Mouse (Mus musculus): Measurements from ENCODE around the gene Sgf29. TPM values are rescaled to one million over a fixed set of nuclear protein-coding genes. Genes with fewer than 3 reads are reported as not detected.

Sgf29 gene
- total RNA-seq, 2 experiments from 2014 or later: 40.1 to 74.6 TPM

GRCm38 (mm10) chr7:126636733-126637520, 12.2 kb upstream of the Sgf29 start:
- peak; percentile 91 for ATAC-seq (replicated peaks; ENCODE audit: poor library complexity)

DNA sequence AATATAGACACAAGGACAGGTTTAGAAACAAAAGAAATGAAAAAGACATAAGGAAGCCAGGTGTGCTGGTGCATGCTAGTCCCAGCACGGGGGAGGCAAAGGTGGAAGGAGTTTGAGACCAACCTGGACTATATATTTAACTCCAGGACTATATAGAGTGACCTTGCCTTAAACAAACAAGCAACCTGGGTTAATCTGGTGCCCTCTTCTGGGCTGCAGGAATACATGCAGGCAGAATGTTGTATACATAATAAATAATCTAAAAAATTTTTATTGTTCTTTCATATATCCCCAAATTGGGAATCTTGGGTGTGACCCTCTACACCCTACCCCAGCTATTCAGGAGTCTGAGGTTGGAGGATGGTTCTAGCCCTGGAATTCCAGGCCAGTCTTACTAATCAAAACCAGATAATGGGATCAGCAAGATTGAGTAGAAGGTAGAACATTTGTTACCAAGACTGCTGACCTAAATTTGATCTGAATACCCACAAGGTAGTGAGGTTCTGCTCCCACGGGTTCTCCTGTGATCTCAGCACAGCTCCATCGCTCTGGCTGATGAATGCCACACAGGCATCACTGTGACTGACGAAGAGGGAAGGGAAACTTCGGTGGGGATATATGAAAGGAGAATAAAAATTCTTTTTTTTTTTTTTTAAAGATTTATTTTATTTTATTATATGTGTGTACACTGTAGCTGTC, 6.4 kb upstream of the Sgf29 start:
- peak; percentile 23; the same call in 1 of the 2 replicates for ATAC-seq (replicated peaks; ENCODE audit: poor library complexity)

- peak; percentile 11; the same call in 1 of the 2 replicates for ATAC-seq (replicated peaks; ENCODE audit: poor library complexity)
Measured at GRCm38 (mm10) chr7:126643244-126643617, 5.9 kb upstream of the Sgf29 start.

DNA sequence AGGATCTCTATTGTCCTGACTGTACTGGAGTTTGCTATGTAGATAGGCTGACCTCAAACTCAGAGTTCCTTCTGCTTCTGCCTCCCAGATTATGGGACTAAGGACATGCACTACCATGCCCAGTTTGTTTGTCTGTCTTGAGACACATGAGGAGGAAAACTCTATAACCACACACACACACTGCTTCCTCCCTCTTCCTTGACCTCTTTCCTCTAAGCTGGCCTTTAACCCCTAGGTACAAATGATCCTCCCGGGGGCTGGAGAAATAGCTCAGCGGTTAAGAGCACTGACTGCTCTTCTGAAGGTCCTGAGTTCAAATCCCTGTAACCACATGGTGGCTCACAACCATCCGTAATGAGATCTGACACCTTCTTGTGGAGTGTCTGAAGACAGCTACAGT, 4.8 kb upstream of the Sgf29 start:
- ATAC-seq (replicated peaks; ENCODE audit: poor library complexity): no peak

- ATAC-seq (replicated peaks; ENCODE audit: poor library complexity): no peak
Measured at GRCm38 (mm10) chr7:126644914-126645313, 4.2 kb upstream of the Sgf29 start.

- ATAC-seq (replicated peaks; ENCODE audit: poor library complexity): no peak
Measured at GRCm38 (mm10) chr7:126645708-126646107, 3.4 kb upstream of the Sgf29 start.

DNA sequence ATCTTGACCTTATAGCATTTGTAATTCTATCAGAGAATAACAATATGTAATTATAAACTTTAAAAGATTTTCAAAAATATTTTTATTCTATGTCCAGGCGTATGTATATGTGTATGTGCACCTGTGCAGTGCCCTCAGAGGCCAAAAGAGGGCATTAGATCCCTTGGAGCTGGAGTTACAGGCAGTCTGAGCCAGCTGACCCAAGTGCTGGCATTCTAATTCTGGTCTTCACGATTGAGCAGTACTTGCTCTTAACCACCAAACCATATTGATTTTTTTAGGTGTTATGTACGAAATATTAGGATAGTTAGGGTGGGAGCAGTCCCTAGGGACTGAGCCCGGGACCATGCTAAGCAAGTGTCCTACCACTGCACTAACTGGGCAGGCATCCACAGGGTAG, 623 bp upstream of the Sgf29 start:
- peak; percentile 36 for ATAC-seq (replicated peaks; ENCODE audit: poor library complexity)

DNA sequence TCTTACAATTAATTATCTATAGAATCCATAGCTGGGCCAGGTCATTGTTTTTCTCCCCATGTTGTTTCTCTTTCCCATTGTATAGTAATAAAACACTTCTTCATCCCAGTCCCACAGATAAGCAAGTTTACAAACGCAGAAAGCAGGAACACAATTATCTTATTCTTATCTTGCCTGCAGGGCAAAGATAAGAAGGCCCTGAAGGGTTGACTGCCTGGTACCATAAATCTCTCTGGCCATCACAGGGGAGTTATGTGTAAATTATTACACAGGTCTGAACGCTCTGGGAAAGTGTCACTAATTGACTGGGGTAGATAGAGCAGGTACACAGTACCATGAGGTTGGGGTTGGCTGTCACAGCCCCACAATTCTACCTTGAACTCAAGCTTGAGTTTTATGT, 1.7 kb downstream of the Sgf29 start:
- no peak for ATAC-seq (replicated peaks; ENCODE audit: poor library complexity)

DNA sequence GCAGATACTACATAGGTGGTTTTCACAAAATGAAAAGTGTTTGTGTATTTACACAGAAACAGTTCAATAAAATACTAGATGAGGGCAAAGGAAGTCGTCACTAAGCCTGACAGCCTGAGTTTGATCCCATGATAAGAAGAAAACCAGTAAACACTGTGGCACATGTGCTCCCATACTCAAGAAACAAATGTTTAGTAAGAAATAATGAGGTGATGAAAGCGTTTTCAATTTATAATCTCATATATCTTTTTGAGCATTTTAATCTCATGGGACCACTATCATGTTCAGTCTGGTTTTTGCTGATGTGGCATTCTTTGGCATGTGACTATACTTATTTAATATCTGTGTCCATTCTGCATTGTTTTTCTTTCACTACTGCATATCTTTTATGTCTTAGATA, 4.9 kb downstream of the Sgf29 start:
- no peak for ATAC-seq (replicated peaks; ENCODE audit: poor library complexity)

DNA sequence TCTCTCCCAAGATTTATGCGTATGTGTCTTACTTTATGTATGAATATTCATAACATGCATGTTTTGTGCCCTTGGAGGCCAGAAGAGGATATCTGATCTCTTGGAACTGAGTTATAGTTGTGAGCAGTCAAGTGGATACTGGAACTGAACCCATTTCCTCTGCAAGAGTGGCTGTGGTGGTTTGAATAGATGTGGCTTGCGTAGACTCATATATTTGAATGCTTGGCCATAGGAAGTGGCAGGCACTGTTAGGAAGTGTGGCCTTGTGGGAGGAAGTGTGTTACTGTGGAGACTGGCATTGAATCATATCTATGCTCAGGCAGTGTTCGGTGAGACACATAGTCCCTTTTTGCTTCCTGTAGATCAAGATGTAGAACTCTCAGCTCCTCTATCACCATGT, 6.6 kb downstream of the Sgf29 start:
- peak; percentile 88 for ATAC-seq (replicated peaks; ENCODE audit: poor library complexity)

DNA sequence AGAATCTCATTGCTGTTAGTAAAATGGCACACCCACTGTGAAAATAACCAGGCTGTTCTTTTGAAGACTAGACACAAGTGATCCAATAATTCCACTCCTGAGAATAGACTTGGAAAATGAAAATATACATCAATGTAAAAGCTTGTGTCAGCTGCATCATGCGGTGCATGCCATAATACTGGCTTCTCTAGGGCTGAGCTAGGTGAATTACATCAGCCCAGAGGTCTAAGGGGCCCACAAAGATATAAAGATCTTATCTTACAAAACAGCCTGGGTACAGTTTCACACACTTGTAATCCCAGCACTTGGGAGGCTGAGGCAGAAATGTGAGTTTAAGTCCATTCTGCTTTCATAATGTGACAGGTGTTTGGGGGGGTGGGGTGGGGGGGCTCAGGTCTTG, 8.4 kb downstream of the Sgf29 start:
- no peak for ATAC-seq (replicated peaks; ENCODE audit: poor library complexity)

GRCm38 (mm10) chr7:126659771-126660170, 10.7 kb downstream of the Sgf29 start:
- no peak for ATAC-seq (replicated peaks; ENCODE audit: poor library complexity)

- ATAC-seq (replicated peaks; ENCODE audit: poor library complexity): peak; percentile 22
Measured at GRCm38 (mm10) chr7:126663646-126664045, 14.5 kb downstream of the Sgf29 start.

GRCm38 (mm10) chr7:126665269-126665668, 16.2 kb downstream of the Sgf29 start:
- ATAC-seq (replicated peaks; ENCODE audit: poor library complexity): no peak

DNA sequence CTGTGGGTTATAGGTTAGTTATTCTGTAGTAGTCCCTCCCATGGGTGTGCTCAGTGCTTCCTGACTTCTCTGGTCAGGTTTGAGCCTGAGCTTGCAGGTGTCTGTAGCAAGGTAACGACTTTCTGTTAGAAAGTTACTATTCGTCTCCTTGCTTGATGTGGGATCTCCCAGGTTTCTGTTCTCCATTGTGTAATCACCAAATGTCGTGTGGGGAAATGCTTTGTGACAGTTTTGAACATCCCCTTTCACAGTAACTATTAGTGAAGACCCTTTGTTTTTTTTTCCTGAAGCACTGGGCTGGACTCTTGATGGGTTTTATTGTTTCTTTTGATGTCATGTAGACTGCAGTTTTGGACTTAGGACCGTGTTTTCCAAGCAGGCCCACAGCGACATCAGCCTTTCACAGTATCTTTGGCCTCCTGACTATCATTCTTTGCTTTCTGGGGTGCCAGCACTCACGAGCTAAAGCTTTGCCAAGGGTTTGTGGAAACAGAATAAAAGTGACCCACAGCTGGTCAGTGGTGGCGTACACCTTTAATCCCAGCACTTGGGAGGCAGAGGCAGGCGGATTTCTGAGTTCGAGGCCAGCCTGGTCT, 18.5 kb downstream of the Sgf29 start:
- ATAC-seq (replicated peaks; ENCODE audit: poor library complexity): peak; percentile 63

GRCm38 (mm10) chr7:126668452-126668851, 19.3 kb downstream of the Sgf29 start:
- ATAC-seq (replicated peaks; ENCODE audit: poor library complexity): no peak; the same call in 1 of the 2 replicates

DNA sequence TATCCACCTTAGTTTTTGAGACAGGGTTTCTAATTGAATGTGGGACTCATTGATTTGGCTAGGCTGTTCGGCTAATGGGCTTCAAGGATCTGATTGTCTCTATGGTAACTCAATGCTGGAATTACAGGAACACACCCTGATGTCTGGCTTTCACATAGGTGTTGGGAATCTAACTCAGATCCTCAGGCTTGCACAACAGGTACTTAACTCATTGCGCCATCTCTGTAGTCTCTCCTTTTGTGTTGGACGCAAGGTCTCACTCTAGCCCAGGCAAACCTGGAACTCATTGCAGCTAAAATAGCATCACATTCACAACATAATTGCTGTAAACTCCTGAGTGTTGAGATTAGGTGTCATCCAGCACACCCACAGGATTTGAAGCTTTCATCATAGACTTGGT, 21.0 kb downstream of the Sgf29 start:
- no peak for ATAC-seq (replicated peaks; ENCODE audit: poor library complexity)

GRCm38 (mm10) chr7:126672111-126672510, 23.0 kb downstream of the Sgf29 start:
- ATAC-seq (replicated peaks; ENCODE audit: poor library complexity): no peak

- ATAC-seq (replicated peaks; ENCODE audit: poor library complexity): no peak
Measured at GRCm38 (mm10) chr7:126675104-126675503, 26.0 kb downstream of the Sgf29 start.

- ATAC-seq (replicated peaks; ENCODE audit: poor library complexity): no peak
Measured at GRCm38 (mm10) chr7:126676207-126676606, 27.1 kb downstream of the Sgf29 start, which contains the start of gene Sult1a1. Sult1a1 (minus strand) TSS chr7:126676432.

DNA sequence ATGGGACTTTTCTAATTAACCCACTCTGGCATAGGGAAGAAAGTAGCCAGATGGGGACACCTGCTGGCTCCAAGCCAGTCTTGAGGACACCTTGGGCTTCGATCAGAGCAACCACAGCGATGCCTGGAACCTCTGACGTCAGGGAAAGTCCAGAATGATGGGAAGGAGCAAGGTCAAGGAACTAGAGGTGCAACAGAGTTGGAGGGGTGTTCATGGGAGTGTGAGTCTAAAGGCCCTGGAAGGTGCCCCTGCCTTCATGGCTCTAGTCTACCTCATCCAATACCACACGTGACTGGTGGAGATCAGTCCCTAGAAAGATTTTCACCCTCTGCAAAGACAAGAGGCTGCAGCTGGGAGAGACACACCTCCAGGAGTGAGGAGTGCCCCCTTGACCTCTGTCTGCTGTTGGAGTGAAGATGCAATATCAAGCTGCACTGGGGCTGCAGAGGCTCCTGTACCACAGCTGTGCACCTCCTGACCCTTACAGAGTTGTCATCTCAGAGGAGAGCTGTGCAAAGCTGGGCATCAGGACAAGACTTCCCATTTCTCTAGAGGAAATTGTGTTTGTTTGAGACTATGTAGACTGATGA, 27.6 kb downstream of the Sgf29 start:
- no peak for ATAC-seq (replicated peaks; ENCODE audit: poor library complexity)
